Mouse (Mus musculus) cerebellum, adult 9-11 months (tissue): Measurements from ENCODE around the gene Cep290.

Experiments
- DNase-seq: peaks from one replicate; pipeline ENCODE4 v3.0.0; 2022

Cep290 gene

GRCm38 (mm10) chr10:100598339-100598738 lies 111.0 kb downstream of the Cep290 start:
- no peak for DNase-seq

GRCm38 (mm10) chr10:100603511-100603910 lies 116.2 kb downstream of the Cep290 start:
- no peak for DNase-seq

GRCm38 (mm10) chr10:100604254-100604653 lies 116.9 kb downstream of the Cep290 start:
- DNase-seq = peak; percentile 26

DNA sequence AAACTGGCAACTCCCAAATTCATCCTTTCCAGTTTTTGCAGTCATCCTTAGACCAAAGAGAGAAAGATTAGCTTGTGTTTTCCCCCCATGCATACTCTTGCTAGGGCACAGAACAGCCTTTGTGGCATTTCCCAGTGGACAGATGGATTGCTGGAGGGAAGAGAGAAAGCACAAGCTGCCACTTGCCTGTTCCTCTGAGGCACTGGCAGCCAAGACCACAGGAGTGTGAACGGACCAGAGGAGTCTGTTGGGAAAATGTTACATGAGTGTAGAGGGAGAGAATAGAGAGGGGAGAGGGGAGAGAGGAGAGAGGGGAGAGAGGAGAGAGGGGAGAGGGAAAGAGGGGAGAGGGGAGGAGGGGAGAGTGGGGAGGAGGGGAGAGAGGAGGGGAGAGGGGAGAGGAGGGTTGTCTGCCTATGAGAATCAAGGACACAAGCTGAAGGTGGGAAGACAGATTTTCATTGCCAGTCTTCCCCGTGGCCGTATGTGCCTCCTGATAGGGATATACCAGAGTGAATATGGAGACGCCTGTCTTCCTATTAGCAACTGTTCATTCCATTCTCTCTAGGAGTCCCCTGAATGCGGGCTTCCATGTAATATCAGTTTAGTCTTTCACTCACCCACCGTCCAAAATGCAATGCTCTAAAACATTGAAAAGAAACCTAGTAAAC lies 130.0 kb downstream of the Cep290 start:
- peak; percentile 78 for DNase-seq

- peak; percentile 40 for DNase-seq
These were observed 132.1 kb downstream of the Cep290 start for GRCm38 (mm10) chr10:100619474-100619873.

DNA sequence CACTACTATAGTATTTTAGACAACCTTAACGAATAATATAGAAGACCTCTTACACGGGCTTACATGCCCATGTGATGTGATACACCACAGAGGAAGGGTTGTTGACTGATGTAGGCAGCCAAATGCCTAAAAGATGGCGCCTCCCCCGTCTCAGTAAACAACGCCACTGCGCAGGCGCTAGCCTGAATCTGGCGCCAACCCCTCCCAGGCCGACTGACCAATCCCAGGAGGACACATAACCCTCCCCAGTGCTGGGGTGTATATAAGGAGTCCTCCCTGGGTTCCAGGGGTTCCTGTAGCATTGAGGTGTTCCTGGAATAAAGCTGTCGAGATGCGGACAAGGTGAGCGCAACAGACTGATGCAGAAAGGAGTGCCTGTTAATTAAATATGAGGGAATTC lies 132.7 kb downstream of the Cep290 start:
- DNase-seq = no peak

DNA sequence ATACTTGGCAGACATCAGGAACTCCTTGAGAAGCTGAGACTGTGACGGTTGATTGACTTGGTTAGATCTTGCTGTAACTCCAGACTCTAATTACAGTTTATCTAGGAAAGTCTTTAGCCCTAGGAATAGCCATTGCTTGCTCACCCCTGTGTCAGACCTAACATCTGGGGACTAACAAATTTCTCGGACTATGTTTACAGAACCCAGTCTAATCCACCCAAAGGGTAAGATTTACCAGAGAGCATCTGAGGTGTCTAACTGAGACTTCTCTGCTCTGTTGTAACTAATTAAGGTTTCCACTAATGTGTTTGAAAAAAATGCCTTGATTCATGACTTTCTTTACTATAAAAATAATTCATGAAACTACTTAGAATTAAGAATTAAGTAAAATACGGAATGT lies 135.1 kb downstream of the Cep290 start:
- no peak for DNase-seq
